Mouse (Mus musculus) Patski (cell line): Measurements from ENCODE around the gene Lcn12. TPM values are rescaled to one million over a fixed set of nuclear protein-coding genes. Genes with fewer than 3 reads are reported as not detected.

ENCODE experiments used
- ATAC-seq: fragments of 100-300 bp; one replicate; pipeline ENCODE4 v1.8.0; 2021
- CTCF ChIA-PET: fragments of 350-600 bp; sonication (Branson Sonifier 250); formaldehyde crosslinking; loops from one replicate; lab custom pipeline; 2022; ENCODE audit warnings: inconsistent platforms; lab: Charles Lee
- POLR2A ChIA-PET: fragments of 350-600 bp; sonication (Branson Sonifier 250); formaldehyde crosslinking; loops from one replicate; lab custom pipeline; 2022; ENCODE audit warnings: antibody characterized with exemption, inconsistent platforms; lab: Charles Lee
- DNase-seq: peaks from one replicate; pipeline ENCODE4 v3.0.0-alpha.2; 2011; ENCODE audit warnings: low read depth, low spot score
- H3K27me3 ChIP-seq: fragments of 371-371 bp; one replicate; pipeline ENCODE4 v1.5.1; 2021
- CTCF ChIP-seq: fragments of 100-300 bp; IDR thresholded peaks from one replicate; pipeline ENCODE4 v1.5.1; 2021
- in situ Hi-C: fragments of 300-500 bp; cut with MboI; formaldehyde crosslinking; loops from 3 replicates; pipeline ENCODE4 v1.11.1; 2018; ENCODE audit warnings: low pct_unique_long_range_greater_than_20kb, mixed read lengths
- polyA plus RNA-seq: library from polyadenylated mRNA; unstranded; gene quantifications from one replicate; pipeline ENCODE4 v1.2.3, GENCODE M21; 2021

Lcn12 gene
- polyA plus RNA-seq, 1 experiment from 2014 or later: not detected

DNA sequence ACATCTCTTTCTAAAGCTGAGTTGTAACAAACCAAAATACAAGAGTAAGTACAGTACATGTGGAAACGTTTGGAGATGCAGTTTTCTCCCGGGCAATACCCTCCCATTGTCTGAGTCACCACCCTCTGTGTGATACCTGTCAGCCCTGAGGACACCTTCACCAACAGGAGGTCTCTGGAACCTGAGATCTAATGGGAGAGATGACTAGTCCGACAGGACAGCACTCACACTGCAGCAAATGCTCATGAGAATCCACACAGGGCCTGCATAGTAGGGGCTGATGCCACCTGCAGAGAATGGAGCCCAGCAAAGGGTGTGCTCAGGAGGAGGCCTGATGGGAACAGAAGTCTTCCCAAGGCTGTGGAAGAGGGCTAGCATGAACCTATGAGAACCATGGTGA, 32.3 kb downstream of the Lcn12 start:
- ChIA-PET CTCF (interaction anchor here (1.0 kb wide), 1 partner anchor 130 kb away, joined by 3 read pairs; no protein-coding TSS in a partner anchor), POLR2A (no interaction called here)
- no peak for TF ChIP-seq CTCF
- ATAC-seq (no peak), DNase-seq (no peak)
- no peaks in the 10 kb centered on the region for H3K27me3 ChIP-seq
- in situ Hi-C loops: no loop called here

DNA sequence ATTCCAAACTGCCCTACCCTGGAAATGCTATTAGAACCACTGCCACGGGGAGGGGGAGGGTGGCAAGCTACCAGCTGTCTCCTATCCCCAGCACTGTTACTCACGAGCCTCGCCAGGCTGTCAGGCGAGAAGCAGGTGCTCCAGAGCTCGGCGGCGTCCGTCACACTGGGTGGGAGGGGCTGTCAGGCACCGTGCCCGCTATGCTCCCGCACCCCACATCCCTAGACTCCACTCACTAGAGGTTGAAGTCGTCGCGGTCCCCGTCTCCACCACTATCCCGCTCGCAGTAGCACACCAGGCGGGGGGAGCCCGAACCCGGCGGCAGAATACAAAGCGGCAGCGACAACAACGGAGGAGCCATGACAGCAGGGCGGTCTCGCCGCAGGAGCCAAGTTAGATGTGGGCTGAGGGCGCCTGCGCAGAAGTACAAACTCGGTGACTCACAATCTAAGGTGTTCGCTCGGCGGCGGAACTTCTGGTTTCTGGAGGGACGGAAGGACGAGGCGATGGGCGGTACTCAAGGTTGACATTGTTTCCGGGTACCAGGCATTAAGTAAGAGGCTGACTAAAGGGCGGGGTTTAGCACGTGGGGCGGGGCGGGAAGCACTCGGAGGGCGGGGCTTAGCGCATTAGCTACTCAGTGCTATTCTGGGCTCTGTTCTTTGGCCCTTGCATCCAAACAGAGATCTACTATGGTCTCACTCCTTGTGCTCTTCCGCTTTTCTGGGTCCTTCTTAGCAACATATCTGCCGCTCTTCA, 33.0 kb downstream of the Lcn12 start, which contains the start of gene Paxx:
Paxx (minus strand) TSS at position 544 of the 759 bp plus-strand sequence.
- ChIA-PET POLR2A (interaction anchor here (0.7 to 1.5 kb wide), 3 partner anchors 23 to 49 kb away, joined by 3 to 5 read pairs (median 4); partner anchors contain the start of gene Abca2), CTCF (interaction anchor here (1.0 to 1.1 kb wide), 3 partner anchors 20 to 131 kb away, joined by 3 read pairs; no protein-coding TSS in a partner anchor)
- DNase-seq (peak; percentile 92), ATAC-seq (peak; percentile 86)
- no peaks in the 10 kb centered on the region for H3K27me3 ChIP-seq
- in situ Hi-C loops: no loop called here
- no peak for TF ChIP-seq CTCF

DNA sequence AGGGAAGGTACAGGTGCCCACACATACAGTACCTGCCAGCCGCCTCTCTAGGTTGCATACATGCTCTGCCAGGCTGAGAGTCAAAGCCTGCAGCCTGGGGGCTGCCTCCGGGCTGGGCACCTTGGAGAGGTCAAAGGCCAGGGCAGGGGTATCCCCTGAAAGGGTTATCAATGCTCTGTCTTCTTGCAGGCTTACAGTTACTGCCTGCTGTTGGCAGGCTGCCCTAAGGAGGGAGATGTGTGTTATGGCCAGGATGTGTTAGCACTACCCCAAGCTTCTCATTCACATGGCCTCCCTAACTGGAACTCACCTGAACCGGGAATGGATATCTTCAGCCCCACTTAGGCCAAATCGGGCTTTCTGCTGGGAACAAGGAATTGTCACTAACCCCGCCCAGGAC, 33.6 kb downstream of the Lcn12 start:
- DNase-seq (no peak), ATAC-seq (no peak)
- no peak for TF ChIP-seq CTCF
- in situ Hi-C loops: no loop called here
- no peaks in the 10 kb centered on the region for H3K27me3 ChIP-seq
- ChIA-PET CTCF (interaction anchor here (0.9 to 1.1 kb wide), 3 partner anchors 13 to 96 kb away, joined by 3 read pairs; no protein-coding TSS in a partner anchor), POLR2A (interaction anchor here (0.7 to 1.5 kb wide), 3 partner anchors 23 to 48 kb away, joined by 3 to 5 read pairs (median 4); partner anchors contain the start of gene Abca2)

DNA sequence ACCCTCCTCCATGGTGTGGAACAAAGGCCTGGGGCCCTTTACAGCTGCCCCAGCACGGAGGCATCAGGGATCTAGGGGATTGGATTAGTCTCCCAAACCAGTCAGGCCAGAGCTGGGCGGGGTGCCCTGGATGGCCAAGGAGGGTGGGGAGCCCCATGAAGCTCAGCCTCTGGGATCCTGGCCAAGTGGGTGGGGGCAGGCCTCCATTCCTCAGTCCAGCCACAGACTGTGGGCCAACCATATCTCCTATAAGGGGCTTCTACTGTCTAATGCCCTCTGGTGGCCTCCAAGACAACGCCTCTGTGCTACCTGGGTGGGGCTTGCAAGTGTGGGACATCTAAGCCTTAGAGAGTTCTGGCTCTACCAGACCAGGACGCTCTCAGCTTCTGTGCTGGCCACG, 34.8 kb downstream of the Lcn12 start:
- ChIA-PET CTCF (no interaction called here), POLR2A (interaction anchor here (0.7 kb wide), 1 partner anchor 39 kb away, joined by 3 read pairs; no protein-coding TSS in a partner anchor)
- H3K27me3 ChIP-seq: no peaks in the 10 kb centered on the region
- in situ Hi-C loops: no loop called here
- TF ChIP-seq CTCF: no peak
- no peak for ATAC-seq
- no peak for DNase-seq

DNA sequence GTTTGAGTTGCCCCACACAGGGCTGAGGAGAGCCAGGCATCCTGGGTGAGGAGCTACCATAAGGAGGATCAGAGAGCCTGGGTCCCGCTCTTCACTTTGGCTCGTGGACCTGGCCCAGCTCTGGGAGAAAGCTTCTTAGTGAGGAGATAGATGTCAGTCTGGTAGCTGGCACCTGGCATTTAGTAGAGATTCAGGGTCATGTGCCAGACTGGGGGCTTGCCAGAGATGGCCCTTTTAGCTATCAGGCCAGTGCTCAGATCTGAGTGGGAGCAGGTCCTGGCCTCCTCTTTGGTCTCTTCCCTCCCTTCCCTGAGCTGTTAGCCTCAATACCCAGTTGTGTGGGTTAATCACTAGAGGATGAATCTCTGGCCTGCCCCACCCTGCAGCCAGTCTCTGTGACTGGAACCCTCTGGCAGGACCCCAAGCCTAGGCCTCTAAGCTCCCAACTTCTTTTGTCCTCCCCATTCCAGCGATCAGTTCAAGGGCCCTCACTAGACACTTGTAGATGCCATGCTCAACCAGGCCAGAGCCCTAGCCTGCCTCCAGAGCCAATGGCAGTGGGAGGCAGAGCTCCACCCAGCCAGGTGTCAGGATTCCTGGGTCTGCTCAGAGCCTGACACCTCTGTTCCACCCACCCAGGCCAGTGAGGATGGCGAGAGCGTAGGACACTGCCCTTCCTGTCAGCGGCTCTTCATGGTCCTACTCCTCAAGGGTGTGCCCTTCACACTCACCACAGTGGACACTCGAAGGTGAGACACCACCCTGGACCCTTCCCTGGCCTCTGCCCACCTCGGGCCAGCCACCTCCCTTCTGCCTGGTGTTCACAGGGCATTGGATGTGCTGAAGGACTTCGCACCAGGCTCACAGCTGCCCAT, 36.5 kb downstream of the Lcn12 start:
- in situ Hi-C loops: no loop called here
- CTCF ChIA-PET: interaction anchor here (0.8 to 1.9 kb wide), 3 partner anchors 22 to 35 kb away, joined by 3 to 6 read pairs (median 4); partner anchors contain the start of gene Fut7
- DNase-seq: no peak
- no peak for TF ChIP-seq CTCF
- ATAC-seq: no peak
- no peaks in the 10 kb centered on the region for H3K27me3 ChIP-seq
- POLR2A ChIA-PET: interaction anchor here (1.0 kb wide), 1 partner anchor 40 kb away, joined by 3 read pairs; no protein-coding TSS in a partner anchor

DNA sequence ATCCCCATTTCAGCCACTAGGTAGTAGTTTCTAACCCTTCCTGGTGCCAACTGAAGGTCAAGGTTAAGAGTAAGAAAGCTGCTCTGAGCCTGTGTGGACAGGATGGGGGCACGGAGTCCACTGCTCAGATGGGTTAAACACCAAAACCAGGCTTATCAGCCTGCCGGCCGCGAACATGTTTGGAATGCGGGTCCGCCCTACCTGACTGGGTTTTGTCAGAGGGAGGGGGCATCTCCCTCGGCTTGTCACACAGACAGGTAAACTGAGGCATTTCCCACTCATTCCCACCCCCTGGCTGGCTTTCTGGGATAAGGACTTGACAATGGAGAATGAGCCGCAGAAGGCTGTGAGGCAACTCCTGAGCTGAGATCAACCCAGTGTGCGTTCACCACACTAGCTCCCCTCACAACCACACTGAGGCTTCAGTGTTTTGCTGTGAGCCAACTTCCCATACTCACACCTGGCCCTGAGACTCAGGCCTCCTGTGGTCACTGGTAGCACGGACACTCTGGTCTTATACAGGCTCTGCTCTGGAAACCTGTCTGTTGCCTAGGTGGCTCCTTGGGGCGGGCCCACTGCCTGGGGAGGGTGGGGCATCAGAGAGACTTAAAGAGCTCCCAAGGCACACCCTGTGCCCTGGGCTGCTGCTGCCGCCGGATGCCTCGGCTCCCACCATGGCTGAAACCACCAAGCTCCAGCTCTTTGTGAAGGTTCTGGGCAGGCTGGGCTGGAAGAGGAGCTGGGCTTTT, 37.3 kb downstream of the Lcn12 start, which contains the start of gene Clic3:
Clic3 (plus strand) TSS at position 634 of the 749 bp plus-strand sequence.
- ATAC-seq: no peak

DNA sequence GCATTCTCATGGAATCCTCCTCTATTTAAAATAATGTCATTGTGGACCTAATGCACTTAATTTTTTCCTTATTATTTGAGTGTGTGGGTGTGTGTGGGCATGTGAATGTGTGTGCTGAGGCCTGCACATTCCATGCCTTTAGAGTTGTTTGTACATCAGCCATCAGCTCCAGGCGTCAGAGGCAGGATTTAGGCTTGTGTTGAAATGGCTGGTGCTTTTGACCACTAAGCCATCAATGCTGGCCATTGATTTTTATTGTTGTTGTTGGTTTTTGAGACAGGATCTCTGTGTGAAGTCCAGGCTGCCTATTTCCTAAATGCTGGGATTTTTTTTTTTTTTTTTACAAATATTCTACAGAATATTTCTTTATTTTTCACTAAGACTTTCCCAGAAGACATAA, 40.8 kb downstream of the Lcn12 start:
- DNase-seq (no peak), ATAC-seq (no peak)
- TF ChIP-seq CTCF: no peak
- ChIA-PET POLR2A (no interaction called here), CTCF (interaction anchor here (1.4 to 2.2 kb wide), 2 partner anchors 24 to 98 kb away, joined by 3 to 4 read pairs; partner anchors contain the start of gene Abca2)
- H3K27me3 ChIP-seq: no peaks in the 10 kb centered on the region
- in situ Hi-C loops: no loop called here

More for the DNA sequence above, 37.3 kb downstream of the Lcn12 start, which contains the start of gene Clic3:
- POLR2A ChIA-PET: no interaction called here
- no peak for TF ChIP-seq CTCF
- CTCF ChIA-PET: interaction anchor here (0.6 to 1.9 kb wide), 4 partner anchors 21 to 435 kb away, joined by 3 to 6 read pairs (median 4); partner anchors contain the start of gene Fut7
- no peak for DNase-seq
- no peaks in the 10 kb centered on the region for H3K27me3 ChIP-seq
- in situ Hi-C loops: no loop called here

DNA sequence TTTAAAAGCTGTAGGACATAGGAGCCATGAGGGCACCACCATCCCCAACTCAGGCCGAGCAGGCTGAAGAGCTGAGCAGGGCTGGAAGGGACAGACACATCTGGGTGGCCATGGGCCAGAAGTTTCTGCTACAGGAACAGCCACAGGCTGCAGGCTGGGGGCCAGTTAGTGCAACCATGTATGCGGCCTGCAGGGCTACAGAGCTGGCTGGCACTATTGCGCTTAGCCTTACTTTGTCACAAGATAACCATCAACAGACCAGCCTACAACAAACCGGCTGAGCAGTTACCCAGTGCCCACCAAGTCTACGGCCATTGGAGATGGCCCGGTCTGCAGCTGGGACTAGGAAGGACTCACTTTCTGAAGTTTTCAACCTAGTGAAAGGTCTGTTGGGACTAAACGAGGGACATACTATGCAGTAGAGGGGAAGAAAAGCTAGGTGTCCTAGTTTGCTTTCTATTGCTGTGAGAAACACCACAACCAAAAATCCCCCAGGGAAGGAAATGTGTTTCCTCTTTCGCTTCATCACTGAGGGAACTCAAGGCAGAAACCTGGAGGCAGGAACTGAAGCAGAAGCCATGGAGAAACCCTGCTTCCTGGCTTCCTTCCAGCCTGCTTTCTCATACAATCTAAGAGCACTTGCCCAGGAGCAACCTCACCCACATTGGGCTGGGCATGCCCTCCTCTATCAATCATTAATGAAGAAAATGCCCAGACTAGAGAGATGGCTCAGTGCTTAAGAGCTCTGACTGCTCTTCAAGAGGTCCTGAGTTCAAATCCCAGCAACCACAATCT, 42.7 kb downstream of the Lcn12 start:
- DNase-seq (no peak), ATAC-seq (no peak)
- no peak for TF ChIP-seq CTCF
- in situ Hi-C loops: no loop called here
- H3K27me3 ChIP-seq: no peaks in the 10 kb centered on the region
- ChIA-PET CTCF (interaction anchor here (0.7 to 2.2 kb wide), 2 partner anchors 22 to 24 kb away, joined by 3 to 4 read pairs; partner anchors contain the start of gene Abca2), POLR2A (no interaction called here)

DNA sequence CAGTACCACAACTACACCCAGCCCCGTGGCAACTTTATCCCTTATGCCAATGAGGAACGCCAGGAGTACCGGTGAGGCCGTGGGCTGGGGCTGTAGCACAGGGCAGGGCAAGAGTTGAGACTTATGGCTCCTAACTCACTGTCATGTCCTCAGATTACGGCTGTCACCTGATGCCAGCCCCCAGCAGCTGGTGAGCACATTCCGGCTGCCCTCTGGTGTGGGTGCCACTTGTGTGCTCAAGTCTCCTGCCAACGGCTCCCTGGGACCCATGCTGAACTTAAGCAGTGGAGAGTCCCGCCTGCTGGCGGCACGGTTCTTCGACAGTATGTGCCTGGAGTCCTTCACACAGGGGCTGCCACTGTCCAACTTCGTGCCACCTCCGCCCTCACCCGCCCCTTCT, 51.0 kb downstream of the Lcn12 start:
- in situ Hi-C loops: no loop called here
- CTCF ChIA-PET: interaction anchor here (1.1 kb wide), 1 partner anchor 20 kb away, joined by 3 read pairs; no protein-coding TSS in a partner anchor
- no peak for TF ChIP-seq CTCF
- POLR2A ChIA-PET: no interaction called here
- DNase-seq (no peak), ATAC-seq (no peak)
- H3K27me3 ChIP-seq: no peaks in the 10 kb centered on the region
